Mouse (Mus musculus) stomach, embryonic 14.5 days (tissue): ENCODE measurements at regions not wholly inside any gene's neighbourhood (a gene's known extent, or its start where the extent isn't known, plus 50 kb on each side); places are given as distances from the start of the nearest gene placed in this dataset.

ENCODE experiments used
- ATAC-seq: fragments of 200-750 bp; cut with Nextera tagmentation; 2 replicates; pipeline ENCODE4 v1.8.0; 2017; ENCODE audit warnings: low read depth, moderate TSS enrichment; ENCODE audit not compliant: insufficient number of reproducible peaks, insufficient read depth, low FRiP score
- H3K27ac ChIP-seq: fragments of 300-500 bp; sonication (generic); 2 replicates; pipeline ENCODE4 v1.5.1; 2014; ENCODE audit warnings: mild to moderate bottlenecking, low read length, moderate library complexity, mixed read lengths
- H3K27me3 ChIP-seq: fragments of 300-500 bp; sonication (generic); 2 replicates; pipeline ENCODE4 v1.6.1; 2014; ENCODE audit warnings: low read length, control low read depth, mixed read lengths; ENCODE audit not compliant: control insufficient read depth, insufficient read depth
- H3K36me3 ChIP-seq: fragments of 300-500 bp; sonication (generic); 2 replicates; pipeline ENCODE4 v1.6.1; 2014; ENCODE audit warnings: mild to moderate bottlenecking, control low read depth, low read length, moderate library complexity, mixed read lengths; ENCODE audit not compliant: control insufficient read depth, insufficient read depth
- H3K4me1 ChIP-seq: fragments of 300-500 bp; sonication (generic); 2 replicates; pipeline ENCODE4 v1.6.1; 2014; ENCODE audit warnings: low read length, control low read depth, mixed read lengths; ENCODE audit not compliant: control insufficient read depth, insufficient read depth
- H3K4me2 ChIP-seq: fragments of 300-500 bp; sonication (generic); replicated peaks from 2 replicates; pipeline ENCODE4 v1.6.1; 2014; ENCODE audit warnings: low read depth, low read length, control low read depth
- H3K4me3 ChIP-seq: fragments of 300-500 bp; sonication (generic); 2 replicates; pipeline ENCODE4 v1.5.1; 2014; ENCODE audit warnings: low read depth, low read length, control low read depth
- H3K9ac ChIP-seq: fragments of 300-500 bp; sonication (generic); replicated peaks from 2 replicates; pipeline ENCODE4 v1.6.1; 2014; ENCODE audit warnings: low read depth, mild to moderate bottlenecking, control low read depth, low read length, moderate library complexity, mixed read lengths
- H3K9me3 ChIP-seq: fragments of 300-500 bp; sonication (generic); 2 replicates; pipeline ENCODE4 v1.6.1; 2016; ENCODE audit warnings: low read depth, low read length, control low read depth; ENCODE audit not compliant: control insufficient read depth
- WGBS: fragments of 180-500 bp; shearing (Covaris S2); extraction: QIAGEN DNeasy Blood & Tissue Kit; methylation state at CpG from one replicate; pipeline ENCODE4 v1.1.7; 2014; 5-methylcytosine and 5-hydroxymethylcytosine counted together

- H3K36me3 ChIP-seq = no peaks in the 10 kb centered on the region
- 0 out of 2 replicates have a peak, but pooled peaks cover 3% of the 10 kb centered on the region for H3K9me3 ChIP-seq
- H3K27ac ChIP-seq = no peak overlapping the region
- no peak overlapping the region for H3K4me2 ChIP-seq
- H3K9ac ChIP-seq = no peak overlapping the region
- WGBS = 87% methylated on average over 3 of the region's 3 CpGs
- ATAC-seq = no peak
- H3K27me3 ChIP-seq = no peaks in the 10 kb centered on the region
- H3K4me1 ChIP-seq = no peaks in the 10 kb centered on the region
- H3K4me3 ChIP-seq = no peak overlapping the region
Measured at GRCm38 (mm10) chr12:26784426-26784825, 315.4 kb downstream of the Cmpk2 start.

DNA sequence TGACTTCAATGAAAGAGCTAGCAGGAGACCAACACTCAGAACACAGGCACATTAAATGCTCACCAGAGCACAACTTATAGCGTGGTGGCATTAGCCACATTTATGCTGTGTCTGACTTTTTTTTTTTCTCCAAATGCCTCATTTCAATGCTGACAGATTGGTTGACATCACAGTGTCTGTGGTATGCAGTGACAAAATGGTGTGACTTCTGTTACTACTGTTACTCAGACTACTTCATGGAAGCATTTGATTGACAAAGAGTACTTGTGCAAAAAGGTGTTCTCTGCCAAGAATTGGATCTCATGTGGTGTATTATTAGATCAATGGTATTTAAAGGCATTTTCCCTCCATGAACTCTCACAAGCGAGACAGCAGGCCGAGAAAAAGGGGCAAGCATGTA lies 314.8 kb downstream of the Cmpk2 start:
- Histone ChIP-seq H3K36me3 (no peaks in the 10 kb centered on the region), H3K27ac (no peak overlapping the region), H3K9me3 (0 out of 2 replicates have a peak, but pooled peaks cover 3% of the 10 kb centered on the region), H3K4me3 (no peak overlapping the region), H3K9ac (no peak overlapping the region), H3K27me3 (no peaks in the 10 kb centered on the region), H3K4me2 (no peak overlapping the region), H3K4me1 (no peaks in the 10 kb centered on the region)
- no peak for ATAC-seq
- 82% methylated on average over 3 of the region's 3 CpGs for WGBS

GRCm38 (mm10) chr12:26781537-26781936 lies 312.5 kb downstream of the Cmpk2 start:
- H3K9ac ChIP-seq = no peak overlapping the region

DNA sequence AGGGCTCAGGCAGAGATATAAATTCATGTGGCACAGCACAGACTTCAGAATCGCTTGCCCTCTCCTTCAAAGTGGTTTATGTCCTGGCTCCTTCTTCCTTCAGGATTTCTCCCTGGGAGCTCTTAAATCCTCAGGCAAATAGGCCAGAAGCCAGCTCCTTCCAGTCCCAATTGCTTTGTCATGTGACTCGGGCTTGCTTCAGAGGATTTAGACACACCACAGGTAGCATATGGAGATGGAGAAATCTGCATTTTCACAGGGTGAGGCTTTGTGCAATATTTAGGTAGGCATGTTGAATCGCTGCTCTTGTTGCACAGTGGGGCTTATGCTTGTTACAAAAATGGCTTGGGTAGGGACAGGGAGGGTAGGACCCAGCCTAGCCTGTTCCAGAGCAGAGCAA lies 309.8 kb downstream of the Cmpk2 start:
- no peaks in the 10 kb centered on the region for H3K4me1 ChIP-seq
- no peak overlapping the region for H3K9ac ChIP-seq
- 0 out of 2 replicates have a peak, but pooled peaks cover 3% of the 10 kb centered on the region for H3K9me3 ChIP-seq
- H3K27me3 ChIP-seq = no peaks in the 10 kb centered on the region
- 61% methylated on average over 3 of the region's 3 CpGs for WGBS
- H3K4me3 ChIP-seq = no peak overlapping the region
- H3K27ac ChIP-seq = no peak overlapping the region
- no peak for ATAC-seq
- H3K4me2 ChIP-seq = no peak overlapping the region
- H3K36me3 ChIP-seq = no peaks in the 10 kb centered on the region

More at GRCm38 (mm10) chr12:26781537-26781936, 312.5 kb downstream of the Cmpk2 start:
- no peak overlapping the region for H3K4me2 ChIP-seq
- H3K4me3 ChIP-seq = no peak overlapping the region
- no peak for ATAC-seq
- WGBS = 80% methylated on average over 3 of the region's 3 CpGs
- no peaks in the 10 kb centered on the region for H3K27me3 ChIP-seq
- H3K4me1 ChIP-seq = no peaks in the 10 kb centered on the region
- no peaks in the 10 kb centered on the region for H3K36me3 ChIP-seq
- H3K27ac ChIP-seq = no peak overlapping the region
- H3K9me3 ChIP-seq = 0 out of 2 replicates have a peak, but pooled peaks cover 3% of the 10 kb centered on the region

- H3K4me1 ChIP-seq = no peaks in the 10 kb centered on the region
Measured at GRCm38 (mm10) chr12:26776986-26777385, 308.0 kb downstream of the Cmpk2 start.

GRCm38 (mm10) chr12:26774016-26774415 lies 305.0 kb downstream of the Cmpk2 start:
- Histone ChIP-seq H3K4me1 (0 out of 2 replicates have a peak, but pooled peaks cover 3% of the 10 kb centered on the region), H3K9me3 (no peaks in the 10 kb centered on the region), H3K9ac (no peak overlapping the region), H3K4me3 (no peak overlapping the region), H3K36me3 (no peaks in the 10 kb centered on the region), H3K27ac (no peak overlapping the region), H3K27me3 (no peaks in the 10 kb centered on the region), H3K4me2 (no peak overlapping the region)
- ATAC-seq = no peak
- WGBS = 89% methylated on average over 2 of the region's 2 CpGs

More at GRCm38 (mm10) chr12:26776986-26777385, 308.0 kb downstream of the Cmpk2 start:
- H3K4me2 ChIP-seq = no peak overlapping the region
- no peaks in the 10 kb centered on the region for H3K36me3 ChIP-seq
- H3K27ac ChIP-seq = no peak overlapping the region
- H3K27me3 ChIP-seq = no peaks in the 10 kb centered on the region
- H3K4me3 ChIP-seq = no peak overlapping the region
- 0 out of 2 replicates have a peak, but pooled peaks cover 3% of the 10 kb centered on the region for H3K9me3 ChIP-seq
- H3K9ac ChIP-seq = no peak overlapping the region
- 89% methylated on average over 1 of the region's 1 CpGs for WGBS
- no peak for ATAC-seq

DNA sequence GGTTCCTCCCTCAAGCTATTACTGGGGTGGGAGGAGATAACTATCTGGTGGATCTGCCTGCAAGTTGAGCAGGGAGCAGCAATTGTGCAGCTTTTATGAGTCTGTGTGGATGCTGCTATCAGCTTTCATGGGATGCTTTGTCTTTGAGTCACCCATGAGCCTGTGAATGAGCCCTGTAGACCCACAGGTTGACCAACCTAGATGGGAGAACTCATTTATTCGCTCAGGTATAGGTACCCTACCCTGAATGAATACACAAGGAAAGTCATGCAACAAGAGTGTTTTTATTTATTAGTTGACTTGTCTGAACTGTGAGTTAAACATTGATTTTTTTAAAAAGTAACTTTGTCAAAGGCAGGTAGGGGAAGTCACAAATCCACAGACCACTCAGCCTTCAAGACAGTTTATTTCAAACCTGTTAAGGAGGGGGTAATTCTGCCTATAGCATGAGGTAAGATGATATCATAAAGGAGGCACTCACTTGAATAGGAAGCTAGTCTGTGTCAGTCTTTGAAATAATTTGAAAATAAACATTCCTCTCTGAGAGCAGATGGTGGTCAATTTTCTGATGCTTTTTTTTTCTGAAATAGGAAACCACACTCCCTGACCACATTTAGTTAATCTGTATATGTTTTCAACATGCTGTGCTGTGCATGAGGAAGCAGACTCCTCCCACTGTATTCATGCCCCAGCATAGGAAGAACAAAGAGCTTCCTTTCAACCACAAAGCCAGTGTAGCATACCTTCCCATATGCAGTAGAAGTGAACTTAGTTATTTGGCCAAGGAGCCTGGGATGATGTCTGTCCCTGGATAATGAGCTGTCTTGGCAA lies 302.0 kb downstream of the Cmpk2 start:
- Histone ChIP-seq H3K9me3 (no peaks in the 10 kb centered on the region), H3K4me1 (0 out of 2 replicates have a peak, but pooled peaks cover 3% of the 10 kb centered on the region), H3K9ac (no peak overlapping the region), H3K27ac (no peak overlapping the region), H3K4me3 (no peak overlapping the region), H3K4me2 (no peak overlapping the region), H3K36me3 (no peaks in the 10 kb centered on the region), H3K27me3 (no peaks in the 10 kb centered on the region)
- 79% methylated on average over 1 of the region's 1 CpGs for WGBS
- ATAC-seq = no peak

- 0 out of 2 replicates have a peak, but pooled peaks cover 3% of the 10 kb centered on the region for H3K4me1 ChIP-seq
- H3K36me3 ChIP-seq = no peaks in the 10 kb centered on the region
- 79% methylated on average over 3 of the region's 3 CpGs for WGBS
- no peak for ATAC-seq
- H3K4me3 ChIP-seq = no peak overlapping the region
- H3K27me3 ChIP-seq = no peaks in the 10 kb centered on the region
- H3K4me2 ChIP-seq = no peak overlapping the region
- H3K9ac ChIP-seq = no peak overlapping the region
- no peak overlapping the region for H3K27ac ChIP-seq
- no peaks in the 10 kb centered on the region for H3K9me3 ChIP-seq
Measured at GRCm38 (mm10) chr12:26767551-26767950, 298.5 kb downstream of the Cmpk2 start.
